Comparison of ENCODE assay signal across 17 mouse cellular contexts in genomic region chr5:121367255-121367654, GRCm38 (mm10).
"Had no signal": no experiment of that assay in that cellular context is flagged by ENCODE, and none has a peak within 500 bp of the region (broad histone marks: within the 10 kb centered on the region; RNA-seq: fewer than 3 reads in every experiment).

No protein-coding gene starts in this region.

- H3K4me1 ChIP-seq: limb, embryonic 13.5 days; liver, embryonic 15.5 days; midbrain, embryonic 10.5 days; neural tube, embryonic 12.5 days; neural tube, embryonic 15.5 days; stomach, embryonic 15.5 days had no signal

- ATAC-seq: intestine, postnatal 0 days had no signal

- H3K4me3 ChIP-seq: limb, embryonic 13.5 days; liver, embryonic 15.5 days; megakaryocyte, embryonic 14.5 days; midbrain, embryonic 10.5 days; neural tube, embryonic 12.5 days; neural tube, embryonic 15.5 days; stomach, embryonic 15.5 days had no signal

- H3K27ac ChIP-seq: limb, embryonic 13.5 days; liver, embryonic 15.5 days; midbrain, embryonic 10.5 days; neural tube, embryonic 12.5 days; neural tube, embryonic 15.5 days; stomach, embryonic 15.5 days had no signal

- H3K4me2 ChIP-seq: limb, embryonic 13.5 days; liver, embryonic 15.5 days; neural tube, embryonic 12.5 days; neural tube, embryonic 15.5 days; stomach, embryonic 15.5 days had no signal

- DNase-seq: kidney, postnatal 14 days; kidney, postnatal 4 days; left cerebral cortex, postnatal 4 days; midbrain, embryonic 14.5 days; retina, postnatal 1 day; right cerebral cortex, postnatal 25 days; spleen, adult 18-20 months; thymus, adult 18-20 months; thymus, postnatal 36 days had no signal

- H3K9ac ChIP-seq: limb, embryonic 13.5 days; liver, embryonic 15.5 days; neural tube, embryonic 12.5 days; neural tube, embryonic 15.5 days; stomach, embryonic 15.5 days had no signal

- H3K27me3 ChIP-seq: limb, embryonic 13.5 days; liver, embryonic 15.5 days; megakaryocyte, embryonic 14.5 days; neural tube, embryonic 12.5 days; neural tube, embryonic 15.5 days; stomach, embryonic 15.5 days had no signal

- H3K9me3 ChIP-seq: limb, embryonic 13.5 days; liver, embryonic 15.5 days; megakaryocyte, embryonic 14.5 days; midbrain, embryonic 10.5 days; neural tube, embryonic 12.5 days; neural tube, embryonic 15.5 days; stomach, embryonic 15.5 days had no signal
